8 mouse cellular contexts compared by ENCODE assay signal in the genomic region with DNA sequence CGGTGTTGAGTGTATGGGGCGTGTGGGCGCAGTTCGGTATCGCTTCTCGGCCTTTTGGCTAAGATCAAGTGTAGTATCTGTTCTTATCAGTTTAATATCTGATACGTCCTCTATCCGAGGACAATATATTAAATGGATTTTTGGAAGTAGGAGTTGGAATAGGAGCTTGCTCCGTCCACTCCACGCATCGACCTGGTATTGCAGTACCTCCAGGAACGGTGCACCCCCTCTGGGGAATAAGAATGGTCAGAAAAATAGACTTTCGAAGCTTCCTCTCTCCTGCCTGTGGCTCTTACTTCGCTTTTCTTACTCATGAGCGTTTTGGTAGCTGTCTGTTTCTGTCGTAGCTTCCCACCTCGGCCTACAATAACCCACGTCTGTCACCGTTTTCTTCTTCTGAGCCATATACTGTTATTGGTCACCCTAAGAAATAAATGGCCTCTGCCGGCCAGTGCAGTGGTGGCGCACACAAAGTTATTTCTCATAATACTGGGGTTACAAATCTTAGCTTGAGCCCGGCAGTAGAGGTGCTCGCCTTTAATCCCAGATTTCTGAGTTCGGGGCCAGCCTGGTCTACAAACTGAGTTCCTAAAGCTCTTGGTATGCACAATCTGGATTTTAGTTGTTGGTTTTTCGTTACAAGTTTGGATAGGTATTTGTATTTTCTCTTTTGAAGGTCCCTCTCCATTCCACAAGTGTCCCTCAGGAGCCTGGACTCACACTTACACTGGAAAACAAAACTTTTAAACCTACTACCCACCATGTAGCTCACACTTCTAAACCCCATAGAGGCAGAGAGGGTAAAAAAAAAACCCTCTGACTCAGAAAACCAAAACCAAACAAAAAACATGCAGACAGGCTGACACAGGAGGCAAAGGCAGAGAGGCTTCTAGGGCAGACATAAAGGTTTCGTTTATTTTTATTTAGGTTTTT. TPM values are rescaled to one million over a fixed set of nuclear protein-coding genes. Genes with fewer than 3 reads are reported as not detected.
DNase-seq lines count a peak whose midpoint lies in the region; ATAC-seq and TF ChIP-seq lines count a peak whose summit lies in the region.
"Not testable (repeated sequence)": the region's sequence is repeated elsewhere in the genome, so short reads cannot be mapped to it uniquely, and the experiment has no call there.

No protein-coding gene starts in this region.

- not testable (repeated sequence) for H3K36me3 ChIP-seq in forebrain, embryonic 14.5 days (ENCODE audit: control insufficient read depth, insufficient read depth, low read length); hindbrain, embryonic 11.5 days (ENCODE audit: control insufficient read depth, insufficient read depth, low read length); lung, embryonic 14.5 days (ENCODE audit: insufficient read depth); neural tube, embryonic 11.5 days (ENCODE audit: control insufficient read depth, insufficient read depth, low read length)

- H3K9me3 ChIP-seq in forebrain, embryonic 14.5 days (replicated peaks; ENCODE audit: control insufficient read depth, low read length); hindbrain, embryonic 11.5 days (ENCODE audit: control insufficient read depth, low read length); lung, embryonic 14.5 days (ENCODE audit: low read depth, low read length); neural tube, embryonic 11.5 days (ENCODE audit: control insufficient read depth, low read length): not testable (repeated sequence)

- peak overlapping the region; percentile 75; the same call in 1 of the 2 replicates for H3K27ac ChIP-seq in forebrain, embryonic 14.5 days (ENCODE audit: low read depth, low read length)
- H3K27ac ChIP-seq in hindbrain, embryonic 11.5 days (ENCODE audit: low read depth, low read length), result peak overlapping the region; percentile 70; the same call in 1 of the 2 replicates
- H3K27ac ChIP-seq in layer of hippocampus, adult 2 months, result peak overlapping the region; percentile 97
- H3K27ac ChIP-seq in lung, embryonic 14.5 days (ENCODE audit: low read depth), result peak overlapping the region; percentile 85
- not testable (repeated sequence) for H3K27ac ChIP-seq in neural tube, embryonic 11.5 days (ENCODE audit: low read depth, low read length)

- TF ChIP-seq CTCF in layer of hippocampus, adult 2 months (conservative IDR thresholded peaks at IDR 0.05); lung, embryonic 14.5 days (IDR thresholded peaks at IDR 0.05; ENCODE audit: low read depth): not testable (repeated sequence)

- WGBS in forebrain, embryonic 14.5 days, result 5% methylated on average over 13 of the region's 26 CpGs
- WGBS in hindbrain, embryonic 11.5 days, result 8% methylated on average over 12 of the region's 26 CpGs
- WGBS in lung, embryonic 14.5 days, result 5% methylated on average over 13 of the region's 26 CpGs
- 8% methylated on average over 13 of the region's 26 CpGs for WGBS in neural tube, embryonic 11.5 days

- not testable (repeated sequence) for H3K4me1 ChIP-seq in forebrain, embryonic 14.5 days (ENCODE audit: control insufficient read depth, insufficient read depth, low read length); hindbrain, embryonic 11.5 days (replicated peaks; ENCODE audit: control insufficient read depth, insufficient read depth, low read length); lung, embryonic 14.5 days (ENCODE audit: insufficient read depth); neural tube, embryonic 11.5 days (ENCODE audit: control insufficient read depth, insufficient read depth, low read length)

- peak overlapping the region; percentile 61; the same call in 1 of the 2 replicates for H3K9ac ChIP-seq in forebrain, embryonic 14.5 days (ENCODE audit: low read length)
- not testable (repeated sequence) for H3K9ac ChIP-seq in hindbrain, embryonic 11.5 days (ENCODE audit: low read depth, low read length)
- peak overlapping the region; percentile 48; the same call in 1 of the 2 replicates for H3K9ac ChIP-seq in lung, embryonic 14.5 days
- H3K9ac ChIP-seq in neural tube, embryonic 11.5 days (ENCODE audit: low read length), result peak overlapping the region; percentile 49; the same call in 1 of the 2 replicates

- peak overlapping the region; percentile 47 for H3K4me2 ChIP-seq in forebrain, embryonic 14.5 days (ENCODE audit: low read length)
- not testable (repeated sequence) for H3K4me2 ChIP-seq in hindbrain, embryonic 11.5 days (replicated peaks; ENCODE audit: low read depth, low read length); neural tube, embryonic 11.5 days (ENCODE audit: low read depth)
- H3K4me2 ChIP-seq in lung, embryonic 14.5 days, result peak overlapping the region; percentile 15; the same call in 1 of the 2 replicates

- H3K4me3 ChIP-seq in forebrain, embryonic 14.5 days (ENCODE audit: low read depth, low read length); hindbrain, embryonic 11.5 days (ENCODE audit: low read depth, low read length); layer of hippocampus, adult 2 months; lung, embryonic 14.5 days (ENCODE audit: low read depth, low read length); neural tube, embryonic 11.5 days (ENCODE audit: low read depth, low read length): not testable (repeated sequence)

- peak; percentile 90 for DNase-seq in Muller cell, postnatal 12 days (ENCODE audit: inconsistent ontology term)
- DNase-seq in cerebellum, adult 8-10 months, result peak; percentile 35
- peak; percentile 74 for DNase-seq in forebrain, embryonic 14.5 days (ENCODE audit: low spot score)
- DNase-seq in hindbrain, embryonic 11.5 days (ENCODE audit: low spot score), result peak; percentile 69
- peak in 1 of 2 experiments; percentile 13 for DNase-seq in layer of hippocampus, adult 2 months (ENCODE audit: low spot score in 2 of 2)
- peak; percentile 83 for DNase-seq in lung, embryonic 14.5 days
- DNase-seq in neural tube, embryonic 11.5 days (ENCODE audit: low spot score), result peak; percentile 72
- DNase-seq in thymus, postnatal 0 days (ENCODE audit: low spot score), result peak; percentile 69

- H3K27me3 ChIP-seq in forebrain, embryonic 14.5 days (replicated peaks; ENCODE audit: control insufficient read depth, insufficient read depth, low read length); hindbrain, embryonic 11.5 days (ENCODE audit: control insufficient read depth, insufficient read depth, low read length); lung, embryonic 14.5 days (ENCODE audit: insufficient read depth, low read length); neural tube, embryonic 11.5 days (ENCODE audit: control insufficient read depth, insufficient read depth, low read length): not testable (repeated sequence)

- ATAC-seq in forebrain, embryonic 14.5 days, result peak; percentile 80
- ATAC-seq in hindbrain, embryonic 11.5 days (ENCODE audit: low FRiP score), result peak; percentile 82
- ATAC-seq in lung, embryonic 14.5 days (ENCODE audit: insufficient read depth), result peak; percentile 80
- ATAC-seq in neural tube, embryonic 11.5 days (ENCODE audit: insufficient read depth, low FRiP score, low TSS enrichment), result peak; percentile 79

RNA-seq across cellular contexts. Expression of a gene that starts 15.0 kb away (rescaled TPM):
- polyA plus RNA-seq in forebrain, embryonic 14.5 days (2014; fragmentation: Nextera tagmentation; extraction: Ambion mirVana), result 32.7 and 38.5 TPM in 2 replicates
- 34.5 and 35.5 TPM in 2 replicates for polyA plus RNA-seq in hindbrain, embryonic 11.5 days (2014; fragmentation: Nextera tagmentation; extraction: Ambion mirVana)
- 1 to 10 TPM; 8.4 to 10.0 TPM for total RNA-seq in layer of hippocampus, adult 2 months (2021)
- 33.1 and 33.4 TPM in 2 replicates for polyA plus RNA-seq in lung, embryonic 14.5 days (2014; fragmentation: Nextera tagmentation; extraction: Ambion mirVana)
- polyA plus RNA-seq in neural tube, embryonic 11.5 days (2014; fragmentation: Nextera tagmentation; extraction: Ambion mirVana), result 24.1 and 30.7 TPM in 2 replicates
- 44.5 and 46.0 TPM in 2 replicates for polyA plus RNA-seq in thymus, postnatal 0 days (2015; fragmentation: Nextera tagmentation; extraction: Ambion mirVana)

RNA-seq across cellular contexts. Expression of a gene that starts 23.4 kb away (rescaled TPM):
- polyA plus RNA-seq in forebrain, embryonic 14.5 days (2014; fragmentation: Nextera tagmentation; extraction: Ambion mirVana), result 40.5 and 42.7 TPM in 2 replicates
- polyA plus RNA-seq in hindbrain, embryonic 11.5 days (2014; fragmentation: Nextera tagmentation; extraction: Ambion mirVana), result 14.1 and 14.2 TPM in 2 replicates
- total RNA-seq in layer of hippocampus, adult 2 months (2021), result 10 to 100 TPM; 10.6 to 16.0 TPM
- polyA plus RNA-seq in lung, embryonic 14.5 days (2014; fragmentation: Nextera tagmentation; extraction: Ambion mirVana), result 2.1 and 2.8 TPM in 2 replicates
- polyA plus RNA-seq in neural tube, embryonic 11.5 days (2014; fragmentation: Nextera tagmentation; extraction: Ambion mirVana), result 23.9 and 29.5 TPM in 2 replicates
- polyA plus RNA-seq in thymus, postnatal 0 days (2015; fragmentation: Nextera tagmentation; extraction: Ambion mirVana), result 3.0 and 3.1 TPM in 2 replicates

RNA-seq across cellular contexts. Expression of a gene that starts 42.9 kb away (rescaled TPM):
- polyA plus RNA-seq in forebrain, embryonic 14.5 days (2014; fragmentation: Nextera tagmentation; extraction: Ambion mirVana), result not detected in 2 replicates
- not detected in 2 replicates for polyA plus RNA-seq in hindbrain, embryonic 11.5 days (2014; fragmentation: Nextera tagmentation; extraction: Ambion mirVana)
- total RNA-seq in layer of hippocampus, adult 2 months (2021), result not detected
- polyA plus RNA-seq in lung, embryonic 14.5 days (2014; fragmentation: Nextera tagmentation; extraction: Ambion mirVana), result not detected in 2 replicates
- not detected in 2 replicates for polyA plus RNA-seq in neural tube, embryonic 11.5 days (2014; fragmentation: Nextera tagmentation; extraction: Ambion mirVana)
- polyA plus RNA-seq in thymus, postnatal 0 days (2015; fragmentation: Nextera tagmentation; extraction: Ambion mirVana), result not detected in 2 replicates

RNA-seq across cellular contexts. Expression of a gene that starts 59.9 kb away (rescaled TPM):
- 2.3 and 3.4 TPM in 2 replicates for polyA plus RNA-seq in forebrain, embryonic 14.5 days (2014; fragmentation: Nextera tagmentation; extraction: Ambion mirVana)
- polyA plus RNA-seq in hindbrain, embryonic 11.5 days (2014; fragmentation: Nextera tagmentation; extraction: Ambion mirVana), result 3.4 and 3.5 TPM in 2 replicates
- total RNA-seq in layer of hippocampus, adult 2 months (2021), result 1 to 10 TPM; 2.4 to 4.2 TPM
- 3.3 and 5.2 TPM in 2 replicates for polyA plus RNA-seq in lung, embryonic 14.5 days (2014; fragmentation: Nextera tagmentation; extraction: Ambion mirVana)
- polyA plus RNA-seq in neural tube, embryonic 11.5 days (2014; fragmentation: Nextera tagmentation; extraction: Ambion mirVana), result 1.6 and 2.5 TPM in 2 replicates
- polyA plus RNA-seq in thymus, postnatal 0 days (2015; fragmentation: Nextera tagmentation; extraction: Ambion mirVana), result 7.9 and 9.2 TPM in 2 replicates
